Mouse (Mus musculus) lung, postnatal 0 days (tissue): ENCODE measurements around the gene Ier2. TPM values are rescaled to one million over a fixed set of nuclear protein-coding genes. Genes with fewer than 3 reads are reported as not detected.

ENCODE experiments used
- ATAC-seq: fragments of 200-750 bp; cut with Nextera tagmentation; 2 replicates; pipeline ENCODE4 v1.8.0; 2017; ENCODE audit warnings: moderate library complexity
- DNase-seq: peaks from one replicate; pipeline ENCODE4 v3.0.0-alpha.2; 2016; ENCODE audit warnings: low spot score
- H3K27ac ChIP-seq: fragments of 300-500 bp; sonication (generic); 2 replicates; pipeline ENCODE4 v1.5.1; 2014; ENCODE audit warnings: antibody characterized with exemption, mild to moderate bottlenecking, low read length, mixed read lengths
- H3K27me3 ChIP-seq: fragments of 300-500 bp; sonication (generic); replicated peaks from 2 replicates; pipeline ENCODE4 v1.6.1; 2014; ENCODE audit warnings: low read length, mixed read lengths; ENCODE audit not compliant: insufficient read depth
- H3K36me3 ChIP-seq: fragments of 300-500 bp; sonication (generic); 2 replicates; pipeline ENCODE4 v1.6.1; 2014; ENCODE audit warnings: low read length, mixed read lengths; ENCODE audit not compliant: insufficient read depth
- H3K4me1 ChIP-seq: fragments of 300-500 bp; sonication (generic); 2 replicates; pipeline ENCODE4 v1.6.1; 2014; ENCODE audit warnings: antibody characterized with exemption, low read depth, low read length, mixed read lengths; ENCODE audit not compliant: insufficient read depth
- H3K4me2 ChIP-seq: fragments of 300-500 bp; sonication (generic); replicated peaks from 2 replicates; pipeline ENCODE4 v1.6.1; 2014; ENCODE audit warnings: low read depth, mild to moderate bottlenecking, low read length, moderate library complexity, mixed read lengths
- H3K4me3 ChIP-seq: fragments of 300-500 bp; sonication (generic); 2 replicates; pipeline ENCODE4 v1.5.1; 2014; ENCODE audit warnings: low read depth, low read length
- H3K9ac ChIP-seq: fragments of 300-500 bp; sonication (generic); replicated peaks from 2 replicates; pipeline ENCODE4 v1.6.1; 2014; ENCODE audit warnings: low read depth, mild to moderate bottlenecking
- H3K9me3 ChIP-seq: fragments of 300-500 bp; sonication (generic); 2 replicates; pipeline ENCODE4 v1.6.1; 2016; ENCODE audit warnings: low read length, mixed read lengths
- CTCF ChIP-seq: IDR thresholded peaks from 2 replicates; pipeline ENCODE4 v1.5.1; 2016; ENCODE audit warnings: antibody characterized with exemption, mild to moderate bottlenecking
- EP300 ChIP-seq: IDR thresholded peaks from 2 replicates; pipeline ENCODE4 v1.6.1; 2016; ENCODE audit warnings: antibody characterized with exemption, mild to moderate bottlenecking, control low read depth
- WGBS: fragments of 180-500 bp; shearing (Covaris S2); extraction: QIAGEN DNeasy Blood & Tissue Kit; methylation state at CpG from one replicate; pipeline ENCODE4 v1.1.7; 2014; 5-methylcytosine and 5-hydroxymethylcytosine counted together
- polyA plus RNA-seq: library from polyadenylated mRNA; unstranded; fragments of >200 nt; fragmentation: Nextera tagmentation; extraction: Ambion mirVana; gene quantifications from 2 replicates; pipeline ENCODE4 v1.2.1, GENCODE M21; 2015

Gene Ier2
- polyA plus RNA-seq, 1 experiment from 2014 or later, result 113 TPM

GRCm38 (mm10) chr8:84699861-84700322, 37.2 kb upstream of the Ier2 start:
- Histone ChIP-seq H3K9me3 (no peaks in the 10 kb centered on the region), H3K4me1 (peaks cover 14% of the 10 kb centered on the region), H3K9ac (no peak overlapping the region), H3K4me3 (no peak overlapping the region), H3K27me3 (no peaks in the 10 kb centered on the region), H3K27ac (peak overlapping the region; percentile 83), H3K4me2 (peak overlapping the region; percentile 25), H3K36me3 (0 out of 2 replicates have a peak, but pooled peaks cover 13% of the 10 kb centered on the region)
- TF ChIP-seq CTCF (peak; percentile 88), EP300 (peak; percentile 97)
- peak; percentile 90 for DNase-seq
- WGBS, result 48% methylated on average over 7 of the region's 7 CpGs
- ATAC-seq, result peak; percentile 62

- ATAC-seq, result peak; percentile 53
- Histone ChIP-seq H3K9me3 (no peaks in the 10 kb centered on the region), H3K4me1 (peaks cover 11% of the 10 kb centered on the region), H3K4me2 (peak overlapping the region; percentile 25), H3K9ac (no peak overlapping the region), H3K27ac (peak overlapping the region; percentile 83), H3K4me3 (no peak overlapping the region), H3K36me3 (0 out of 2 replicates have a peak, but pooled peaks cover 13% of the 10 kb centered on the region), H3K27me3 (no peaks in the 10 kb centered on the region)
- DNase-seq, result peak; percentile 91
- 42% methylated on average over 9 of the region's 9 CpGs for WGBS
- TF ChIP-seq EP300 (0 out of 2 replicates have a peak, but pooled peaks have one; percentile 13), CTCF (no peak)
These were observed 36.3 kb upstream of the Ier2 start for GRCm38 (mm10) chr8:84698929-84699401.

- whole genome bisulfite sequencing, result 79% methylated on average over 5 of the region's 5 CpGs
- 0 out of 2 replicates have a peak, but pooled peaks cover 13% of the 10 kb centered on the region for H3K36me3 ChIP-seq
- no peak for ATAC-seq
These were observed 35.6 kb upstream of the Ier2 start for GRCm38 (mm10) chr8:84698288-84698687.

GRCm38 (mm10) chr8:84697166-84698130, 34.8 kb upstream of the Ier2 start:
- Histone ChIP-seq H3K4me1 (peaks cover 11% of the 10 kb centered on the region), H3K27me3 (no peaks in the 10 kb centered on the region), H3K27ac (no peak overlapping the region), H3K4me2 (no peak overlapping the region), H3K4me3 (no peak overlapping the region), H3K9ac (no peak overlapping the region), H3K36me3 (0 out of 2 replicates have a peak, but pooled peaks cover 13% of the 10 kb centered on the region), H3K9me3 (no peaks in the 10 kb centered on the region)
- WGBS, result 83% methylated on average over 14 of the region's 14 CpGs
- peak; percentile 75 for TF ChIP-seq CTCF
- TF ChIP-seq EP300, result no peak
- no peak for ATAC-seq
- DNase-seq, result peak; percentile 74

More at GRCm38 (mm10) chr8:84698288-84698687, 35.6 kb upstream of the Ier2 start:
- Histone ChIP-seq H3K27ac (no peak overlapping the region), H3K4me2 (no peak overlapping the region), H3K27me3 (no peaks in the 10 kb centered on the region), H3K4me3 (no peak overlapping the region), H3K4me1 (peaks cover 11% of the 10 kb centered on the region), H3K9ac (no peak overlapping the region), H3K9me3 (no peaks in the 10 kb centered on the region)
- TF ChIP-seq EP300, result no peak
- TF ChIP-seq CTCF, result no peak
- no peak for DNase-seq

GRCm38 (mm10) chr8:84695140-84695539, 32.5 kb upstream of the Ier2 start:
- no peaks in the 10 kb centered on the region for H3K9me3 ChIP-seq
- H3K27me3 ChIP-seq, result no peaks in the 10 kb centered on the region
- no peak for DNase-seq
- no peak overlapping the region for H3K27ac ChIP-seq
- H3K9ac ChIP-seq, result no peak overlapping the region
- 93% methylated on average over 6 of the region's 6 CpGs for WGBS
- H3K4me1 ChIP-seq, result peaks cover 11% of the 10 kb centered on the region
- no peak overlapping the region for H3K4me2 ChIP-seq
- TF ChIP-seq CTCF, result no peak
- no peak for TF ChIP-seq EP300
- no peak for ATAC-seq
- H3K4me3 ChIP-seq, result no peak overlapping the region
- H3K36me3 ChIP-seq, result 0 out of 2 replicates have a peak, but pooled peaks cover 13% of the 10 kb centered on the region

GRCm38 (mm10) chr8:84693332-84693731, 30.7 kb upstream of the Ier2 start:
- DNase-seq, result peak; percentile 61
- peak; percentile 46 for ATAC-seq
- WGBS, result 42% methylated on average over 4 of the region's 4 CpGs
- Histone ChIP-seq H3K27ac (no peak overlapping the region), H3K4me3 (no peak overlapping the region), H3K4me1 (peaks cover 7% of the 10 kb centered on the region), H3K36me3 (0 out of 2 replicates have a peak, but pooled peaks cover 13% of the 10 kb centered on the region), H3K4me2 (no peak overlapping the region), H3K9me3 (no peaks in the 10 kb centered on the region), H3K27me3 (no peaks in the 10 kb centered on the region), H3K9ac (no peak overlapping the region)
- TF ChIP-seq CTCF (no peak), EP300 (no peak)
